Mouse (Mus musculus) erythroblast, adult 5-6 weeks (primary cell): ENCODE data around the gene Macf1. TPM values are rescaled to one million over a fixed set of nuclear protein-coding genes. Genes with fewer than 3 reads are reported as not detected.
"Not testable (repeated sequence)": the region's sequence is repeated elsewhere in the genome, so short reads cannot be mapped to it uniquely, and the experiment has no call there.

Experiments
- ATAC-seq: replicated peaks from 2 replicates; pipeline ENCODE4 v1.8.0; 2016; ENCODE audit warnings: moderate number of reproducible peaks, mild to moderate bottlenecking, moderate TSS enrichment, inconsistent platforms; ENCODE audit not compliant: poor library complexity, low FRiP score, severe bottlenecking
- total RNA-seq, 2 experiments: library from RNA; stranded (forward) in 1 of 2; stranded (reverse) in 1 of 2; fragments of 150-400 nt in 1 of 2; fragments of 200-764, 138-1000 nt in 1 of 2; gene quantifications; 2 replicates each; pipeline versions ENCODE4 v1.2.3 to v1.2.4; 2015 to 2017; ENCODE audit warnings: low replicate concordance in 2 of 2

The Macf1 gene
- total RNA-seq, 2 experiments from 2014 or later: 52.5 to 65.5 TPM

DNA sequence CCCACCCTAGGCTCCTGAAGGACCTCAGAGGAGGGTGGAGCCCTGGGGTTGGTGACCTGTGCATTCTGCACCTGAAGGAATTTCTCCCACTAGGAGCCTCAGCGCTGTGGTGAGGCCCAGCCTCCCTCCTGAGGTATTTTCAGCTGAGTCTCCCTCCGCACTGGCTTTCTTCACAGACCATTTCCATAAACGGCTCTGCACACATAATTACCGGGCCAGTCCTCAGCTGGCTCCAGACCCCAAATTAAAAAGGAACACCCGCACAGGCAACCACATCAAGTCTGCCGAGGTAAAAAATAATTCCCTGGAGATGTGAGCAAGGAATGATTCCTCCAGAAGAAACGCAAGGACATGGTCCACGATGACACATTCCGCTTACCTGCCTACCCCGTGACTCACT, 348.9 kb downstream of the Macf1 start:
- ATAC-seq: not testable (repeated sequence)

DNA sequence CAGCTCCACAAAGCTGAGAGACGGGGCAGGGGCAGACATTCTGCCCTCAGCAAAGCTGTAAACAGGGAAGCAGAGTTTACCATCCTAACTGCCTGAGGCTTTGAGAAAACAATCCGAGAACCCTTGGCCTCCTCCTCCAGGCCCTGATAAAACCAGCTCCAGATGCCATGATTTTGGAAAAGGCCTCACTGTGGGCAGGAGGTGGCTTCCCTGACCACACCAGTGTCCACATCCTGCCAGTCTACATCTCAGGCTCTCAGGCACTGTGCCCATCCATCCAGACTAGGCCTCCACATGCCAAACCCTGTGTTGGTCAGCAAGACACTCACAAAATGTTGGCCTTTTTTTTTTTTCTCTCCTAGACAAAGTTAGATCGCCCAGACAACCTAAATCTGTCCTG, 350.0 kb downstream of the Macf1 start:
- no peak for ATAC-seq

DNA sequence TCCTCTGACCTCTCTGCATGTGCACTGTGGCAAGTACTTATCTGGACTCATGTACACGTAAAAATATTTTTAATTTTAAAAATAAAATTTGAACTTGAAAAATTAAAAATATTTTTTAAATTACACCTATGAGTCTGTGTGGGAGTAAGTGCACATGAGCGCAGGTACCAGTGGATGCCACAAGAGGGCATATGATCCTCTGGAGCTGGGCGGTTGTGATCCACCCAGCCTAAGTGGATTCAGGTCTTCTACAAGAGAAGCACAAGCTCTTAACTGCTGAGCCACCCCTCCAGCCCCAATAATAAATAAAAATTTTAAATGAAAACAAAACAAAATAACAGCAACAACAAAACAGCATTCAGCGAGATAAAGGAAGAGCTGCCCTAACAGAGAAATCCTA, 351.0 kb downstream of the Macf1 start:
- no peak for ATAC-seq

DNA sequence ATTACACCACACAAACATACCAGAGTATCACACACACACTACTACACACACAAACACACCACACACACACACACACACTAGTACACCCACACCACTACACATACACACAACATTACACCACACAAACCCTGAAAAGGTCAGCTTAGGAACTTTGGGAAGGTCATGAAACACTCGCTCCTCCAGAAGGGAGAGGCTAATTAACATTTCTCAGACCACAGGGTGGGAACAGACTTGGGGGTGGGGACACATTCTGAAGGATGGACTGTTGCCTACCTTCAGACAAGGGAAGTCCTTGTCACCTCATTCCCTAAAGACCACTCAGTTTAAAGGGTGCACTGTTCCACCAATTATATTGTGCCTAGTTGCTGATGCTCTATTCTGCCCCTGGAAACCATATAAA, 352.2 kb downstream of the Macf1 start:
- ATAC-seq: not testable (repeated sequence)

DNA sequence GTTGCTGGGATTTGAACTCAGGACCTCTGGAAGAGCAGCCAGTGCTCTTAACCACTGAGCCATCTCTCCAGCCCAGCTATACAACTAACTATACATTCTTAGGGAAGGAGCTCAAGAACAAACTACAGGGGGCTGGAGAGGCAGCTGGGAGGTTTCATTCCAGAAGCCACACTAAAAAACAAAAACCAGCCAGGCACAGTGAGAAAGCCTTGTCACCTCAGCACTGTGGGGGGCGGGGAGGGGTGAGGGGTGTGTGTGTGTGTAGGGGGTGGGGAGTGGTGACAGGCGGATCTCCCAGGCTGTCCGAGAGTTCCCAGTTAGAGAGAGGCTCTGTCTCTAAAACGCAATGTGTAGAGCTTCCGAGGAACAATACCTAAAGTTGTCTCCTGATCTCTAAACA, 352.8 kb downstream of the Macf1 start:
- ATAC-seq: no peak

DNA sequence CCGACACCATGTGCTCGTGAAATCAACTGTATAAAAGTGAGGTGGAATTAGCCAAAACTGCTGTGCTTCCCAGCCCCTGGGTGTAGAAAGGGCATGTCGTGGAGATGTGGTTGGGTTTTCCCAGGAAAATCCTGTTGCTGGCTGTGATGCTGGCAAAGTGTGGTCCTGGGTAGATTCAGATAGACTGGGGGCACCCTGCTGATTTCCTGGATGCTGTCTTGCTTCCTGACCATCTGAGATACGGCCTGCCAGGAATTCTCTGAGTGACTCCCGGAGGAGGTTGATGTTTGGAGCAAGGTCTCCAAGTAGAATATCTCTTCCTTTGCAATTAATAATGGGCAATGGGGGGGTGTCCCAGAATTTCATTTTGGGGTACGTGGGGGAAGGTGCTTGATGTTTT, 355.2 kb downstream of the Macf1 start:
- ATAC-seq: no peak

DNA sequence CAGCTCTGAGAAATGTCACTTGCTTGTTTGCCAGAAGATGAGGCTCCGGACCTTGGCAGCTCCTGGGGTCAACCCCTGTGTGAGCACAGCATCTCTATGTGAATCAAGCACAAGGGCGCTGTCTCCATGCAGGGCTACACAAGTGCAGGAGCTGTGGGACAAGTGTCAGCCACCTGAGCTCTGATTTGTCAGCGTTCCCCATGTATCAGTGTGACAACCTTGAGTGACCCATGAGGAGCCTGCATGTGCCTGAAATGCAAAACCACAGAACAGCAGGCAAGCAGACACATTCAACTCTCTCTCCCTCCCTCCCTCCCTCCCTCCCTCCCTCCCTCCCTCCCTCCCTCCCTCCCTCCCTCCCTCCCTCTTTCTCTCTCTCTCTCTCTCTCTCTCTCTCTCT, 356.5 kb downstream of the Macf1 start:
- no peak for ATAC-seq

DNA sequence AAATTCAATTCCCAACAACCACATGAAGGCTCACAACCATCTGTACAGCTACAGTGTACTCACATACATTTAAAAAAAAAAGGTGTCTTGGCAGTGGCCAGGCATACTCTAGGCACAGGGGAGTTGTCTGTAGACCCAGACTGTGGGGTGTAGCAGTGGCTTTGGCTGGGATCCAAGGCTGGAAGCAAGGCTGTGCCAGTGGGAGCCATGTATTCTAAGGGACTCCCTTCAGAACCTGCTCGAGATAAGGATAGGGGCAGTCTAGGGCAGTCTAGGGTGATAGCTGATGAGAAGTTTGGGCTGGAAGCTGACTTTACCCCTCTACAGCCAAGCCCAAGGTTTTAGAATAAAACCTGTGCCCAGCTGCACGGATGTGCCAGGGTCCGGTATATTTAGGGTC, 358.1 kb downstream of the Macf1 start:
- ATAC-seq: no peak

DNA sequence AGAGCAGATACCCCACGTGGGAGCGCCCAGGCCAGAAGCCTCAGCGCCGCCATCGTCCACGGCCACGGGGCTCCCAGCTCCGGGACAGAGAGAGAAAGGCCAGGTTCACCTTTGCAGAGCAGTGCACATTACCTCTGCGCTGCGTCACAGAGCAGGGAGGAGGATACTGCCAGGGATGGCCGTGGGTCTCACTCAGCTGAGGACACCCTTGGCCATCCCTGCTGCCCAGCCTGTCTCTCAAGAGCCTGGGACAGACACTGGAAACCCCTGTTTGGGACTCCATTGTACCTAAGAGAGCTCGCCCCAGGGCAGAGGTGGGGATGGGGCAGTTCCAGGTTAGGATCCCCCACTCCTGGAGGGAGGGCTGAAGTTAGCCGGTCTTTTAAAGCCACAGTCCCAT, 360.6 kb downstream of the Macf1 start, which contains the start of gene Oxct2a:
TSS of gene Oxct2a (minus strand) at position 101 of the 400 bp plus-strand sequence.
- no peak for ATAC-seq

DNA sequence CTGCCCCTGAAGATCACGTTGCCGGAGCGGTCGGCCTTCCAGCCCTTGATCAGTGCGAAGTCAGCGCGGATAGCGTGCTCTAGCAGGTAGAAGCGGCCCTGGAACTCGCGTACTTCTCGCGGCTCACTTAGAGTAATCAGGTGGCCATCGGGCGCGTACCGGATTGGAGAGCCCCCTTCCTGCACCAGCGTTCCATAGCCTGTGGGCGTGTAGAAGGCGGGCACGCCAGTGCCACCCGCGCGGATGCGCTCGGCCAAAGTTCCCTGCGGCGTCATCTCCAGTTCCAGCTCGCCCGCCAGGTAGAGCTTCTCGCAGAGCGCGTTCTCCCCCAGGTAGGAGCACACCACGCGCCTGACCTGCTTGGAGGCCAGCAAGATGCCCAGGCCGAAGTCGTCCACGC, 361.2 kb downstream of the Macf1 start:
- ATAC-seq: not testable (repeated sequence)

DNA sequence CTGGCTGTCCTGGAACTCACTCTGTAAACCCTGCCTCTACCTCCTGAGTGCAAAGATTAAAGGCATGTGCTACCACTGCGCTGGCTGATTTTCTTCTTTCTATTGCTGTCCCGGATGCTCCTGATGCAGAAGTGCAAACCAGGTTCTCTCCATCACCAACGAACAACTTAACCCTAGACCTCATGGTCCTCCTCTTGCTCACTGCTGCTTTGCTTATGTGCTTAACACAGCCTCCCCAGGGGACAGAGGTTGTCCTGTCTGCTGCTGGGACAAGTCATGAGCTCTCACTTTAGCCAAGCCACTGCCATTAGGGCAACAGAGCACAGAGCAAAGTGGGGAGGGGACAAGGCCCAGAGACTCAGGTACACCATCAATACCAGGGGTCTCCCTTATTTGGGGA, 369.7 kb downstream of the Macf1 start:
- ATAC-seq: no peak

DNA sequence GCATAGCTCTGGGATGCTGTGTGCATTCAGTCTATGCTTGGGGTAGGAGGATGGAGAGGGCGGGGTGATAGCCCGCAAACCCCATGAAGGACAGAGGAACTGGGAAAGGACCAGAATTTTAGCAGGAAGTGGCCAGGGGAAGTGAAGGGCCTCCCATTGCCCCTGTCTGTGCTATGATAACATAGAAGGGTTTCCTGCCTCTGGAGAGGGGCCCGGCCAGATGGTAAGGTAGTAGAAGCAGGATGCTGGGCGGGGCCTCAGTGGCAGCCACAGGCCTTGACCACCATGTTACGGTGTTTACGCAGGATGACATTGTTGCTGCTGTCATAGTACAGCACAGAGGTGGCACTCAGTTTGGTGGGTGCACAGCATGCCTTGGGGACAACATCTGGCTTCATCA, 371.1 kb downstream of the Macf1 start:
- ATAC-seq: no peak

DNA sequence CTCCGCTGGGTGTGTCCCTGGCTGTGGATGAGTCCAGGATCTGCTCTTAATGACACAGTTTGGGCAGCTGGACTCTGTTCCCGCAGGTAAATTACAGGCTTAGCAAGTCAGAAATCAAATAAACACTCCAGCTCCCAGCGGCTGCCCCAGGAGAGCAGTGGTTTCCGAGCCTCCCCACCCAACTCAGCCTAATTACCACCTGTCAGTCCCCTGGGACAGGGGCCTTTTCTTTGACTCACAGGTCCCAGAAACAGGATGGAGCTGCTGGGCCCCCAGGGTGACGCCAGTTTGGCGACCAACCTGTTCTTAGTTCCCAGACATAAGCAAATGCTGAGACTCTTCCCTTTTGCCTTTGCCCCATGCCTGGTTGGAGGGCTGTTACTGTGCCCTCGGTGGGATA, 372.3 kb downstream of the Macf1 start:
- no peak for ATAC-seq

DNA sequence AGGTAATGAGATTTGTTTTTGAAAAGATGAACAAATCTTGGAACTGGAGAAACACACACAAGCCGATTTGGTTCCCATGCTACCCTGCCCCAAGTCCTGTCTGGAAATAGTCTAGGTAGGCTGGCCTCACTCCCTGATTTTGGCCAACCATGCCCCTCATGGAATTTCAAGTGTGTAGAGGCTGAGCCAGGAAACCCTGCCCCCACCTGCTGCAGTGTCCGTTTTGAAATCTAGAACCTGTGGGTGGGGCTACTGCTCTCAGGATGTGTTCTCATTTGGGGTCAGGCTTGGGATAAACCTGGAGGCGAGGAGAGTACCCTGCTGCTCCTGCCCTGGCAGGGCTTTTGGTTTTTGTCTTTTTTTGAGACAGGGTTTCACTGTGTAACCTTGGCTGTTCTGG, 375.9 kb downstream of the Macf1 start:
- ATAC-seq: no peak

DNA sequence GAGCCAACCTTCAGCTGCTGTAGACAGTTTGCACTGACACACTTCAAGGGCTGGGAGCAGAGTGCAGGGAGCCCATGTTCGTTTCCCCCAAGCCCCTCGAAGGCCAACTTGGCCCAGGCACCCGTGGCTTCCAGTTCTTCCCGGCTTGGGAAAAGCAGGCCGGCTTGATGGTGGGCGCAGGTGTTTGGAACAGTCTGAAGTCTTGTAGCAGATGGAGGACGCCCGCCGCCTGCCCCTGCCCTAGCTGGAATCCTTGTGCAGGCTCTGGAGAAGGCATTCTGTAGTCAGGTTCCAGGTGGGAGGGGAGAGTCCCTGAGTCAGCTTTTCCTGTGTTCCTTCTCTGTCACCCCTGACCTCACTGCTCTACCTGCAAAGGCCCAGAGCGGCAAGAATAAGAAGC, 377.2 kb downstream of the Macf1 start:
- no peak for ATAC-seq

DNA sequence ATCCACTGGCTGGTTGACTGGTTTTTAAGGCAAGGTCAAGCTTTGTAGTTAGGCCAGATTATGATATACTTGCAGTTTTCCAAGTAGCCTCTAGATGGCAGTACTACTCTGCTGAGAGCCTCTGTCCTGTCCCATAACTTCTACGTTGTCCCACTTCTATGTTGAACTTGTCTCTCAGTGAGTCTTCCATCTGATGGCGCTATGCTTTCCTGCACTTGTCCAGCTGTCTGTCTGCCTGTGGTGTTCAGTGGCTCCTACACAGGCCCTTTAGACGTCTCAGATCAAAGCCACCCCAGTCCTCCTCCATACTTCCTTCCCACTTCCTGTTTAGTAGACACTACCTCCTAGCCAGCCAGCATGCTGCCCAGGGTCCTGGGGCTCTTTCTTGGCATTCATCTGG, 378.4 kb downstream of the Macf1 start:
- ATAC-seq: peak; percentile 76

Other genes with a start within 250 kb of the Macf1 start
- 25.3 and 32.9 TPM in 2 replicates for gene Ndufs5, start 33.8 kb upstream of the Macf1 start, total RNA-seq (2015; ENCODE audit: low replicate concordance)
- gene Ndufs5, start 33.8 kb upstream of the Macf1 start, total RNA-seq (2017; ENCODE audit: low replicate concordance): 27.9 and 29.0 TPM in 2 replicates
- 17.5 and 27.4 TPM in 2 replicates for gene Akirin1, start 66.0 kb upstream of the Macf1 start, total RNA-seq (2015; ENCODE audit: low replicate concordance)
- 9.3 and 34.0 TPM in 2 replicates for gene Akirin1, start 66.0 kb upstream of the Macf1 start, total RNA-seq (2017; ENCODE audit: low replicate concordance)
- not detected in 2 replicates for gene Rhbdl2, start 103.5 kb upstream of the Macf1 start, total RNA-seq (2015; ENCODE audit: low replicate concordance)
- gene Rhbdl2, start 103.5 kb upstream of the Macf1 start, total RNA-seq (2017; ENCODE audit: low replicate concordance): not detected in 2 replicates
- not detected in 2 replicates for gene 4933427I04Rik, start 175.3 kb upstream of the Macf1 start, total RNA-seq (2015; ENCODE audit: low replicate concordance)
- not detected in 2 replicates for gene 4933427I04Rik, start 175.3 kb upstream of the Macf1 start, total RNA-seq (2017; ENCODE audit: low replicate concordance)
- 3.7 and 9.6 TPM in 2 replicates for gene Mycbp, start 220.5 kb upstream of the Macf1 start, total RNA-seq (2015; ENCODE audit: low replicate concordance)
- 1.4 and 11.9 TPM in 2 replicates for gene Mycbp, start 220.5 kb upstream of the Macf1 start, total RNA-seq (2017; ENCODE audit: low replicate concordance)
- 6.7 and 20.7 TPM in 2 replicates for gene Rragc, start 233.1 kb upstream of the Macf1 start, total RNA-seq (2015; ENCODE audit: low replicate concordance)
- 12.7 and 14.4 TPM in 2 replicates for gene Rragc, start 233.1 kb upstream of the Macf1 start, total RNA-seq (2017; ENCODE audit: low replicate concordance)
- gene 4930535I16Rik, start 233.7 kb upstream of the Macf1 start, total RNA-seq (2015; ENCODE audit: low replicate concordance): not detected in 2 replicates
- not detected in 2 replicates for gene 4930535I16Rik, start 233.7 kb upstream of the Macf1 start, total RNA-seq (2017; ENCODE audit: low replicate concordance)